Mouse (Mus musculus) lung, adult 2 months (tissue): ENCODE data around the gene Inpp4b. TPM values are rescaled to one million over a fixed set of nuclear protein-coding genes. Genes with fewer than 3 reads are reported as not detected.

ENCODE experiments used
- DNase-seq: peaks from one replicate; pipeline ENCODE4 v3.0.0; 2022
- H3K4me1 ChIP-seq: fragments of 200-500 bp; 2 replicates; pipeline ENCODE4 v1.6.1; 2011; ENCODE audit warnings: low read length; ENCODE audit not compliant: control insufficient read depth, insufficient read depth
- H3K4me3 ChIP-seq: fragments of 200-500 bp; replicated peaks from 2 replicates; pipeline ENCODE3; 2011; ENCODE audit warnings: low read depth, mild to moderate bottlenecking, control low read depth, low read length; ENCODE audit errors: extremely low read depth
- CTCF ChIP-seq: fragments of 200-500 bp; IDR thresholded peaks from 2 replicates; pipeline ENCODE4 v1.5.1; 2011; ENCODE audit warnings: mild to moderate bottlenecking, low read length, control low read depth; ENCODE audit not compliant: insufficient read depth
- POLR2A ChIP-seq: fragments of 200-500 bp; IDR thresholded peaks from 2 replicates; pipeline ENCODE4 v1.6.1; 2011; ENCODE audit warnings: low read depth, mild to moderate bottlenecking, control low read depth, low read length, borderline replicate concordance; ENCODE audit errors: extremely low read depth
- WGBS: fragments of 180-500 bp; shearing (Covaris S2); methylation state at CpG from one replicate; pipeline ENCODE4 v1.1.7; 2018; 5-methylcytosine and 5-hydroxymethylcytosine counted together
- polyA plus RNA-seq: library from polyadenylated mRNA; depleted of rRNA; stranded (reverse); fragments of >200 nt; gene quantifications from 2 replicates; pipeline ENCODE4 v1.2.3, GENCODE M21; 2012

The Inpp4b gene
- polyA plus RNA-seq, 1 experiment, result 2.6 TPM

DNA sequence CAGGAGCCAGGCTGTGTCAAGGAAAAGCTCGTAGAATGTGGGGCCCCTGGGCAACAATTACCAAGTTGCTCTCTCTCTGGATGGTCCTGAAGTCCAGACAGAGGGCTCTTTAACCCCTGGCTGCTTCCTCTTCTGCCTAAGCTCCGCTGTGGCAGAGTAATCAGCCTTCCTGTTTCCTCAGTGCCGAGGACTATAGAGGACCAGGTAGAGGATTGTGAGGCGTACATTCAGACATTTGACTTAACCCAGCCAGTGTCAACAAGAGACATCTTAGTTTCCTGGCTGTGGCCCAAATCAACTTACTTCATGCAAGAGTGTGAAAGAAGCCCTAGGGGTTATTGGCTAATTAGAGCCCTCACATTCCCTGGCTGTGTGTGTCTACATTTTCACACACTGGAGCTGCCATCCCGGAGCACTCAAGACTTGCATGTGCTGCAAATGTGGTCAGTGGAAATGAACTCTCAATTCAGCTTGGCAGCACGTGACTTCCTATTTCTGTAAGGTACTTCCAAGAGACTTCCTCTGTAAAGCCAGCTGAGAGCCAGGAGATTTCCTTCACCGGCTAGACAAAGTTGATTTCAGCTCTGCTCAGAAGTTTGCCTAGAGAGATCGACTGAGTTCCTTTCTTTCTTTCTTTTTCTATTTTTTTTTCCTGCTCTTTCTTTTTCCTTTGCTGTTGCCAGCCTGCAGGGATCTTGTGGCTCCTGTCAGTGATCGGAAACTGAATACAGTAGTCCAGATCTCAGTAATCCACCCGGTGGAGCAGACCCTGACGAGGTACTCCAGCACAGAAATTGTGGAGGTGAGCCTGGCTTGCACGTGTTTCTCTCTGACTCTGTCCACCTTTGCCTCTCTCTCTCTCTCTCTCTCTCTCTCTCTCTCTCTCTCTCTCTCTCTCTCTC lies 425.3 kb downstream of the Inpp4b start:
- TF ChIP-seq POLR2A (no peak), CTCF (no peak)
- peaks cover 8% of the 10 kb centered on the region for H3K4me1 ChIP-seq
- WGBS, result 3% methylated on average over 12 of the region's 12 CpGs
- H3K4me3 ChIP-seq, result peak overlapping the region; percentile 71
- peak; percentile 40 for DNase-seq

DNA sequence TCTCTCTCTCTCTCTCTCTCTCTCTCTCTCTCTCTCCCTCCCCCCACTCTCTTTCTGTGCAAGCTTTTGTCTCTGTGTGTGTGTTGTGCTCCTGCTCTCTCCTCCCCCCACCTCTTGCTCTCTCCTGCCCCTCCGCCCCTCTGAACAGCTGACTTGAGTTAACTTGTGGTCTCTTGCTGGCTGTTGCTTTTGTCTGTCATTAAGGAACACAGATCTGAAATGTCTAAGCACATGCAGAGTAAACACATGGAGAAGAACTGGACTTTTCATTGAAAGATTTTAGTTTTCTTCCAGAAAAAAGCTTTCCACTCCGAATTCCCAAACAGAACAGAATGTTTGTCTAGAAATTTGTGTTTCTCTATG lies 425.9 kb downstream of the Inpp4b start:
- WGBS, result 22% methylated on average over 2 of the region's 2 CpGs
- TF ChIP-seq CTCF, result no peak
- no peak for TF ChIP-seq POLR2A
- Histone ChIP-seq H3K4me1 (peaks cover 8% of the 10 kb centered on the region), H3K4me3 (peak overlapping the region; percentile 56)
- no peak for DNase-seq

DNA sequence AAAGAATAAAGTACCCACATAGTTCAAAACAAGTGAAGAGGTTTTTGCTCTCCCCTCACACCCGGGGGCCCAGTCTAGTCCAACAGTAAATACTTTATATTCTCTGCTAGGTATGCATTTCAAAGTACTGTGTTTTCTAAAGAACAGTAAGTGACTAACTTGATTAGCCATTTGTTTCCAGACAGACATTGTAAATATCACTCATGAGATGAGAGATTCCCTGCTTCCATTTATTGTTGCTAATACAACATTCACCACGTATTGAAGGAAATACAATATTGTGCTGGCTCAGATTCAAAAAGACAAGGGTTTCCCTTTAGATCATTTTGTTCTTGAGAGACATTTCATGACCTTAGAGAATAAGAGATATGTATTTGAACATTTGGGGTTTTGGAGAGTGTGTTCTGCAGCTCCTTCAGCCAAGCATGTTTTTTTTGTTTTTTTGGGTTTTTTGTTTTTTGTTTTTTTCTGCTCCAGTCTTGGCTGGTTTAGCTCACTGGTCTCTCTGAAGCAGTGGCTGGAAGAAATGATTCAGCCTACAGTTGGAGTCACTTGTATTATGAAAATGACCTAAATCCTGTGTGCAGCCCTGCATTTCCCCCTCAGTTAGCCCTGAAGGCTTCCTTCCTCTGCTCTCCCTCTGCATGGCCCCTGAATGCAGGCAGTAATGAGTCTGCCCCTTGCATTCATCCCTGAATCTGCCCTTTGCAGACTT lies 426.5 kb downstream of the Inpp4b start:
- DNase-seq, result no peak
- Histone ChIP-seq H3K4me3 (no peak overlapping the region), H3K4me1 (peaks cover 8% of the 10 kb centered on the region)
- TF ChIP-seq POLR2A (no peak), CTCF (no peak)
- WGBS, result 14% methylated on average over 2 of the region's 2 CpGs

DNA sequence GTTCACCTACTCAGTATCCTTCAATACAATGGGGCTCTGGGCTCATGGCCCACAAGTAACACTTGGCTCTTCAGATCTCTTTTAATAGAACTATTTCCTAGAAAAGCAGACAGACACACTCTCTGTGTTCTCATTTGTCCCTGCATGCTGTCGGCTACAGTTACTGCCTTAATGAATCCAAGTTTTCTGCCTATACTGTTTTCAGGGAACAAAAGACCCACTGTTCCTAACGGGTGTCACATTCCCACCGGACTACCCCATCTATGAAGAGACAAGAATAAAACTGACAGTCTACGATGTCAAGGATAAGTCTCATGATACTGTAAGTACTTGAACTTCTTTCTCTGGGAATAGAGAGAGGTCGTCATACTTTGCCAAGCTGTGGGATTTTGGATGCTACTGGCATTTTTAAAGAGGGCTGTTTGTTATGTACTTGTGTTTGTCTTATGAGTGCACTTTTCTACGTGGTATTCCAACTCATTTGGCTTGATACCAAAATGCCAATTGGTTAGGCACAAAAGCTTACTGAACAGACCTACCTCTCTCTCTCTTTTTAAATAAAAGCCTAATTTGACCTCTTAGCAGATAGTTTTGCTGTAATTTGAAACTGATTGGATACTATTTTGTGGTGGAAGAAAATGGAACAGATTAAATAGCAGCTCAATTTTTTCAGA lies 428.4 kb downstream of the Inpp4b start:
- no peak for DNase-seq
- Histone ChIP-seq H3K4me1 (peaks cover 8% of the 10 kb centered on the region), H3K4me3 (no peak overlapping the region)
- whole genome bisulfite sequencing, result 55% methylated on average over 6 of the region's 6 CpGs
- TF ChIP-seq POLR2A, result no peak
- no peak for TF ChIP-seq CTCF

DNA sequence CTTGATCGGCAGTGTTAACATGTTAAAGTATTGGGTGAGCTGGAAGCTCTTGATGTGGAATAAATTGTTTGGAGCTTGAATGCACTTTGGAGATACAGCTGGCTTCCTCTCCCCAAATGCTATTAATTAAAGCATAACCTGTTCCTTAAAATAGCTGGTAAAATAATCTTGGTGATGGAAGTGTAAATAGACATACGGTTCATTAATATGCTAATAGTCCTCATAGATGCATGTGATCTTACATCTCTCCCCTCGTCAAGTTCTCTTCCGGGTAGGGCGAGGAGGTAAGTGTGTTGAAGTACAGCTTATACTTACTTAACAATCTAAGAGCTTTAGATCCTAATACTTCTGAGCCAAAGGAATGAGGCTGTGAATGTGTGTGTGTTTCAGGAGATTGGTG lies 430.5 kb downstream of the Inpp4b start:
- WGBS, result 69% methylated on average over 5 of the region's 5 CpGs
- no peak for TF ChIP-seq CTCF
- TF ChIP-seq POLR2A, result no peak
- H3K4me1 ChIP-seq, result peaks cover 5% of the 10 kb centered on the region
- H3K4me3 ChIP-seq, result no peak overlapping the region
- no peak for DNase-seq

DNA sequence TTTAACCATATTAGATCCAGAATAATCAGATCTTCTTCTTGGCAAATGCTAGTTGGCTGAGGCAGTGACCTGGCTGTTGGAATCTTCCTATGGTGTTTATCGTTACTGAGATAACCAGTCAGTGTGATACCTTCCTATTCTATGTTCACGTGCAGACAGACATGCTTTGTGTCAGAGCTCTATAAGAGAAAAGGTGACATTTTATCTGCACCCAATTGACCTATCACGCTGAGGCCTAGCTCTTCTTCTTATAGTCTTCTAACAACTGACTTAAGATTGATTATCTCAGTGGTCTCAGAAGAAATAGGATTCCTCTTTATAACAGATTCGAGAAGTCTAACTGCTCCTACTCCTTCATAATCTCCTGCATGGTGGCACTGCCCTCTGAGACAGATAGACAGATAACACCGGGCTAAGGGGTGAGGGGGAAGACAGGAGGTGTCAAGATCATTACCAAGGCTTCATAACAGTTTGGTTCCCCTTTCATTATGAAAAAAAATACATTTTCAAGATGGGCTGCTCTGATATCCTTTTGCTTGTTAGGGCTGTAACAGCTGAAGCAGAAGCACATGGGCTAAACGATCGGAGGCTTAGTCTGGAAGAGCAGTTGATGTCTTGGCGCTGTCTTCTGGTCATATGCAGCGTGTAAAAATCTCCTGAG lies 431.1 kb downstream of the Inpp4b start:
- Histone ChIP-seq H3K4me3 (no peak overlapping the region), H3K4me1 (peaks cover 5% of the 10 kb centered on the region)
- TF ChIP-seq POLR2A (no peak), CTCF (no peak)
- 65% methylated on average over 9 of the region's 9 CpGs for WGBS
- DNase-seq, result no peak

DNA sequence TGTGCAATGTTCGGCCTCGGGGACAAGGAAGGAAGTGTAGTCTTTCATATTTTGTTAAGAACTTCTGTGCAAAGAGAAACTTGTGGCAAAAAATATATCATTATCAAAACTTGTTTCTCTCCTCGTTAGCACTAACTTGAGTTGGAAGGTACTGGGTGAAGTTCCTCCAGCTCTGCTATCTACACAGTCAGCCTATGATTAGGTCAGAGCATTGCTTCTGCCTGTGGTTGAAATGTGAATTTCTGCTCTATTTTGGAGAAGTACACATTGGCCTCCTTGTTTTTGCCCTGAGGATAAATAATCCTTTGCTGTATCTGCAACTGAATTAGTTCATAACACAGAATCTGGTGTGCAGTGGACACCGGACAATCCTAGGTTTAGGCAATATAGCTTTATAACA lies 431.7 kb downstream of the Inpp4b start:
- no peak for DNase-seq
- WGBS, result 51% methylated on average over 4 of the region's 4 CpGs
- Histone ChIP-seq H3K4me3 (no peak overlapping the region), H3K4me1 (peaks cover 5% of the 10 kb centered on the region)
- TF ChIP-seq POLR2A (no peak), CTCF (no peak)

DNA sequence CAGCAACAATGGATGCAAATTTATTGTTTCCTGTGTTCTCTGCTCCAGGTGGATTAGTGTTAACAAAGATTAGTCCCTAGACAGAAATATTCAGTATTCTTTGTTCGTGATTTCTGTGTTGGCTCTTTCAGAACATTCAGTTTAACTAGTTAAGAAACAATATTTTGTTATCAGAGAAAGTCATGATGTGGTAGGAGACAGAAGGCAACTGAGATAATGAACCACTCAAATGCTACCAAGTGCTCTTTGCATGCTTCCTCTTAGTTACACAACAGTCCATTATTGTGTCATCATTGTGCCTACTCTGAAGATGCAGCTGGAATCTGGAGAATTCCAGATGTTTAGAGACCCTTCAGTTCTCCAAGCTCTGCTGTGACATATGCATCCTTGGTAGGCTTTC lies 432.1 kb downstream of the Inpp4b start:
- Histone ChIP-seq H3K4me3 (no peak overlapping the region), H3K4me1 (peaks cover 5% of the 10 kb centered on the region)
- WGBS, result 30% methylated on average over 1 of the region's 1 CpGs
- DNase-seq, result no peak
- TF ChIP-seq CTCF (no peak), POLR2A (no peak)
